Mouse (Mus musculus) gastrocnemius, postnatal 36 days (tissue): ENCODE measurements around the gene Ccdc141. TPM values are rescaled to one million over a fixed set of nuclear protein-coding genes. Genes with fewer than 3 reads are reported as not detected.
"Not testable (repeated sequence)": the region's sequence is repeated elsewhere in the genome, so short reads cannot be mapped to it uniquely, and the experiment has no call there.

Experiments used
- DNase-seq, 2 experiments: peaks; one replicate each; pipeline ENCODE4 v3.0.0; 2022
- intact Hi-C: fragments of 180-260 bp; cut with DNase I; formaldehyde crosslinking; loops from one replicate; pipeline ENCODE4 v1.15.1; 2025
- total RNA-seq, 2 experiments: library from RNA; stranded (reverse); gene quantifications; 2 replicates each; pipeline ENCODE4 v1.2.3; 2021

Ccdc141 gene
- total RNA-seq, 2 experiments from 2014 or later: 7.6 to 11.3 TPM

DNA sequence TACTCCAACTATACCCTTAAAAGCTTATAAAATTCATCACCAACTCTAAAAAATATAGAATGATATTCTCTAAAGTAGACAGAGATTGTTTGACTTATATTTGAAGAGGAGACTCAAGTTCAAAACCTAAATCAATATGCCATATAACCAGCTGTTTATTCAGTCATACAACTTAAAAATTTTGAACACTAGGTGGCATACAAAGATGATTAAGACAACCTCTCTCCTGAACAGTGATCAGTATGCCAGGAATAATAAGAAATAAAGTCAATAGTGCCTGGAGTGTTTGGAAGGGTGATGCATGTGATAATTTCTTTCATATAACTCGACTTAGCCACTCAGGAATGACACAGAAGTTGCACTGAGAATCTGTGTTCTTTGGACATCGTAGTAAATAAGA is 89.3 kb downstream of the Ccdc141 start:
- intact Hi-C loops: loop anchor here (10.0 kb wide), 1 partner anchor 124 kb away; no protein-coding TSS in a partner anchor
- no peak for DNase-seq

DNA sequence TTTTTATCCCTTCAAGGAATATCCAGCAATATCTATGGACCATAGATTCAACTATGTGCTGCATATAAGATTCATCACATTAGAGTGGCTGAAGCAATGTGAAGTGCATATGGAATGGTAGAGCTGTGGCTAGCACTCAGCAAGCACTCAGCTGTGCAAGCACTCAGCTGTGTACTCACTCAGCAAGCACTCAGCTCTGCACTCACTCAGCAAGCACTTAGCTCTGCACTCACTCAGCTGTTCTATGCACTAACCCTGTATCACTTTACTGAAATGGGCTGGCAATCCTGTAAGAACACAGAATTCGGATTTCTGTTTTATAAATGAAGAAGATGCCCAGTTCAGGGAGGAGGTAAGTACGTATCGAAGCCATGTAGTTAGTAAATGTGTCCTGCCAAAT is 89.8 kb downstream of the Ccdc141 start:
- no peak for DNase-seq
- intact Hi-C loops: loop anchor here (10.0 kb wide), 1 partner anchor 124 kb away; no protein-coding TSS in a partner anchor

DNA sequence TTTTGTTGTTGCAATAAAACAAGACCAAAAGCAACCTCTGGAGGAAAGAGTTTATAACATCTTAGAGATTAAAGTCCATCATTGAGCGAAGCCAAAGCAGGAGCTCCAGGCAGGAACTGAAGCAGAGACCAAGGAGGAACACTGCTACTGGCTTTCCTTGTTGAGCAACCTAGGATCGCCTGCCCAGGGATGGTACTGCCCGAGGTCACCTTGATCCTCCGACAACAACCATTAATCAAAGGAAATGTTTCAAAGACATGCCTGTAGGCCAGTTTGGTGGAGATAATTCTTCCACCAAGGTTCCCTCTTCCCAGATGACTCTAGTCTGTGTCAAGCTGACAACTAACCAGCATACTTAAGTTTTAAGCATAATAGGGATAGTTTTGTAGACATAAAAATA is 91.7 kb downstream of the Ccdc141 start:
- no peak for DNase-seq
- intact Hi-C loops: no loop called here

DNA sequence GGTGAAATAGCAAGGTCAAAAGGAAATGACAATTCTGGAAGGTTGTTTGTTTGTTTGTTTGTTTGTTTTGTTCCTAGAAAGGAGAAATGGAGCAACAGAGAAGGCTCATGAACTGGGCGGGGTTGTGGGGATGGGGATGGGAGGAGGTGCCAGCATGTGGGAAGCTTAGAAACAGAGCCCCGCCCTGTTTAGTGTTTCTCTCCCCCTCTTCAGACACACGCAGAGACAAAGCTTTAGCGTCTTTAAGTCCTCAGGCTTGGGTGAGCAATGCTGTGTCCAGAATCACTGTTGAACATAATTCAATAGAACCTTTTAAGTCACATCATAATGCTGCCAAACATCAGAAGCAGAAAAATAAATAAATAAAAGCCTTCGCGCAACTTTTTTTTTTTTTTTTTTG is 96.1 kb downstream of the Ccdc141 start:
- no peak for DNase-seq
- intact Hi-C loops: no loop called here

DNA sequence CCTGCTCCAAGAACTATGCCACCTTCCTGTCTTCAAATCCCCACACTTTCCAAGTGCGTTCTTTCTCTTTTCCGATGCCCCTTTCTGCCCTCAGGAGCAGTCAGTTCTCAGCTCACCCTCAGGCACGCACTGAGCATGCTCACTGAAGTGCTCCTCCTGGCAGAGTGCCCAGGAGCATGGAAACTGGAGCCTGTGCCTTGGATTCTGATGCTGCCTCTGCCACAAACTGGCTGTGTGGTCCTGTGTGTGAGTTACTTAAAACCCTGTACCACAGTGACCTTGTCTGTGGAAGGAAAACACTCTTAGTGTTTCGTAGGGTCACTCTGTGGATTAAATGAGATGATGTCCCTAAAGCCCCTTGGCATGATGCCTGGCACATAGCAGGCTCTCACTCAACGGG is 96.5 kb downstream of the Ccdc141 start:
- no peak for DNase-seq

DNA sequence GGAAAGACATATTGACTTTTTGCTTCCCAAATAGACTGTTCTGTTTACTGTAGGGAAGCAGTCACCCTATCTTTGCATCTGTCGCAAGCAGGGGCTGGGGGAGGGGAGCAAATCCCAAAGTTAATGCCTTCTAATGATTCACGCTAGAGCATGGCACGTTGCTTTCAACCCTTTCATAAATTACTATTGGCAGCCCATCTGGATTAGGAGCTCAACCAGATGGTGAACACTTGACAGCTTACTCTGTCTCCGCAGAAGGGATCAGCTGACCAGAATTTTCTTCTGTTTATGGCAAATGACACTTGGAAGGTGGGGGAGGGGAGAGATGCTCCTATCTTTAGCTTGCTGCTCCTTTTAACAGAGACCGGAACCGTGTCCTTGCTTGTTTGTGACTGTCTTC is 105.1 kb downstream of the Ccdc141 start:
- intact Hi-C loops: loop anchor here (10.0 kb wide), 1 partner anchor 280 kb away; no protein-coding TSS in a partner anchor
- no peak for DNase-seq

More for the DNA sequence above, 96.5 kb downstream of the Ccdc141 start:
- intact Hi-C loops: no loop called here

DNA sequence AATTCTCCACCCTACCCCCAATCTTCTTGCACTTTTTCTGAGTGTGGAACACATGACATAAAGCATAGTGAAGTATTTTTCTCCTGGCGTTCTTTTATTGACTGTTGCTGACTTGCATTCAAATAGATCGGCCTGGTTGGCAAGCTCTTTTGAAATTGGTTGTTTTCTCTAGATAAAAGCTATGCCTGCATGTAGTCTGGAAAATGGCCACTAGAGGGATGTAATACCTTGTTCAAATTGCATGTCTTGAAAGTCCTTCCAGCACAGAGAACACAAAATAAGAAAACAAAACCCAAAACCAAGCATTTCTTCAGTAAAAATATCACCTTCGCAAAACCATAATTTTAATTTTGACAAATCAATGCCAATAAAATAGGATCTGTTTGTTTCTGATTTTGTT is 108.6 kb downstream of the Ccdc141 start:
- intact Hi-C loops: loop anchor here (10.0 kb wide), 1 partner anchor 283 kb away; no protein-coding TSS in a partner anchor
- no peak for DNase-seq

DNA sequence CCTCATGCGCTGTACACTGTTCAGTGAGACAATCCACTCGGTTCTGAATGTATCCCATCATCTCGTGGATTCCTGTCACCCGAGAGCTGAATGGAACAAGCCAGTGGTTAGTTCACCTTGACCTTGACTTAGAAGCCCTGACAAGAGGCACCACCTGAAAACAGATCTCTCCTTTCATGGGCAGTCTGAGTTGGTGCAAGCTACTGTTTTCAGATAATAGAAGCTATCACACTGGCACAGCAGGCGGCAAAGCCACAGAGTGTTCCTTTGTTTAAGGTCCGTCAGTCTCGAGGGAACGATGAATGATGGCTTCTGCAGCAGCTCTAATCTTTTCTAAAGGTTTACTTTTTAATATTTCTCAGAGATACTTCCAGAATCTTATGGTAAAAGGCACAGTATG is 110.8 kb downstream of the Ccdc141 start:
- intact Hi-C loops: no loop called here

DNA sequence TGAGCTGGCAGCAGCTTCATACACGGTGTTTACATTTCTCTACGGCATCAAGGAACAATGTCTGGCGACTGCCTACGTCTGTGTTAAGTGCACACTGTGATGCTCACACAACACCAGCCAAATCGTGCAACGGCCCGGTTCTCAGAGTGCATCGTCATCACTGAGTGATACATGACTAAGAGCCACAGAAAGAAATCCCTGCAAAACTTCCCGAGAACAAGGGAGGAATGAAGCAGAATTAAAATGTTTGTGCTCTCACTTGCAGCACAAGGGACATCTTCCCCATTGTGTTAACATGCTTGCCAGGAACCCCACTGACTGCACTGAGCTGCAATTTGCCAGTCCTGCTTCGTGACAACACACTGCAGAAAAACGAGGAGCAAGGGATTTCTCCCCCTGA is 114.1 kb downstream of the Ccdc141 start:
- no peak for DNase-seq
- intact Hi-C loops: no loop called here

More for the DNA sequence above, 110.8 kb downstream of the Ccdc141 start:
- no peak for DNase-seq

DNA sequence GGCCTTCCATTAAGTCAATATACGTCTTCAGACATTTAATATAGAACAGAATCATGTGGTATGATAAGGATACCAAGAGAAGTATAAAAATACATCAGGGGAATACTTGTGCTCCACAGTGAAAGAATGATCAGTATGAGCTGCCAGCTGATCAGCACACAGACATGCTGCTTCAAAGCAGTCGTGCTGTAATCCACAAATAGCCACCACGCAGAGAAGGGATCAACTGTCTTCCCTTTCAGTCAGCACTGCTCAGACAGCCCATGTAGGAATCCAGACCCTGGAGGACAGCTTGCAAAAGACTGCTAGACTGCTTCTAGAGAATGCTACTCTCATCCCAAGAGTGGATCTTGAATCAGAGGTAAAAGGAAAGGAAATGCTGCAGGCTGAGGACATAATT is 127.5 kb downstream of the Ccdc141 start:
- DNase-seq: no peak
- intact Hi-C loops: no loop called here

DNA sequence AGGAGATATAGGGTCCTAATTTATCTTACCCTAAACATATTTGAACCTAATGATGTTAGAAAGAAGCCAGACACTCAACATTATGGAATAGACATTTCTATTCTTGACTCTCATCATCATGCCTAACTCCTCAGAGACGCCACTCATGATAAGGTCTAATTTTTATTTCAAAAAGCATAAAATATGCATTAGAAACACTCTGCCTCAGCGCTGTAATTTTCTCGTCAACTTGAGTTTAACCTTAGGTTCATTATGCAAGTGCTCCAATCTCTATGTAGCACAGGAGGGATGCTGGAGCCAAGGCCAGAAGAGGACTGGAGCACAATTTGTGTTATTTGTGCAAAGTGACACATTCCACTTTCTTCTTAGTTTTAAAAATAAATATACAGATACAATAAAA is 130.8 kb downstream of the Ccdc141 start:
- no peak for DNase-seq
- intact Hi-C loops: no loop called here

DNA sequence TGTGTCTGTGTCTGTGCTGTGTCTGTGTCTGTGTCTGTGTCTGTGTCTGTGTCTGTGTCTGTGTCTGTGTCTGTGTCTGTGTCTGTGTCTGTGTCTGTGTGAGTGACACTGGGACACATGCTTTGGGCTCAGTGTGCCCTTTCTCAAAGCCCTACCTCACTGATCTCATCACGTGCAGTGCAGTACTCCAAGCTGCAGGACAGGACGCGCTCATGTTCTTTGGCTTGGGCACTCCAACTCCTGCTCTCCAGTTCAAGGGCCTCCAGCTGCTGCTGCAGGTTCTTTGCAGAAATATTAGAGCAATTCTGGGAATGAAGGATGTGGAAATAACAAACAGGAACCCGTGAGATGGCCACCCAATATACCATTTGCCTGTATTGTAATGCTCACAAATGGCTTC is 131.2 kb downstream of the Ccdc141 start:
- intact Hi-C loops: no loop called here
- DNase-seq: no peak

DNA sequence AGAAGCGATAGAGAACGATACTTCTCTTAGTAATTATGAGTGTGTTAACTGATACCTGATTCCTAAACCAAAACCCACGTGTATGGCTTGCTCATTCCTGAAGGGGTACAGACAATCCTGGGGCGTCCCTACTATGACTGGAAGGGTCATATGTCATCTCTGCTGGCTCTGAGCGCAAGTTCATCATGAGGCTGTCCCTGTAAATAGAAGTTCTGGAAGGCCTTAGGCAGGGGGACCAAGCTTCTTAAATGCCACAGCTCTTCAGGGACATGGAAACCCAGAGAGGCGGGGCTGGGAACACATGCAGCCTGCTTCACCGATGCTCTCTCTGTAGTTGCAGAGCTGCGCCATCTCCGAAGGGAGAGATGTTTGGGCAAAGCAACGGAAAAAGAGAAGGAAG is 133.2 kb downstream of the Ccdc141 start:
- DNase-seq: peak in 1 of 2 experiments; percentile 38
- intact Hi-C loops: no loop called here

DNA sequence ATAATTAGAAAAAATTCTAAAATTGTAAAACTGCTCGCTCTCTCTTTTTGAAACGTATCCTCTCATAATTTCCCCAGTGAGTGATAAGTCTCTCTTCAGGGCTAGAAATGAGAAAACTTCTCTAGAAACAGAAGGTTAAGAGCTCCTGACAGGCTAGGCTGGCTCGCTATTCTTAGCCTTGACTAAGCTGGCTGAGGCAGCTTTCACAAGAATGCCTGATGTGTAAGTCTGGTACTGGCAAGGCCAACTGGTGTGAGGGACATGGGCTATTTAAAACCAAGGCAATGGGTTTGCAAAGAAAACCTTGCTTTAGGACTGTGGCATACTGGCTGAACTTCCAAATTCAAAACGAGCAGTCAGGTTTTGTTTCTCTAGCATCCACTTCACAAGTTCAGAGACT is 136.3 kb downstream of the Ccdc141 start:
- intact Hi-C loops: no loop called here
- DNase-seq: no peak

DNA sequence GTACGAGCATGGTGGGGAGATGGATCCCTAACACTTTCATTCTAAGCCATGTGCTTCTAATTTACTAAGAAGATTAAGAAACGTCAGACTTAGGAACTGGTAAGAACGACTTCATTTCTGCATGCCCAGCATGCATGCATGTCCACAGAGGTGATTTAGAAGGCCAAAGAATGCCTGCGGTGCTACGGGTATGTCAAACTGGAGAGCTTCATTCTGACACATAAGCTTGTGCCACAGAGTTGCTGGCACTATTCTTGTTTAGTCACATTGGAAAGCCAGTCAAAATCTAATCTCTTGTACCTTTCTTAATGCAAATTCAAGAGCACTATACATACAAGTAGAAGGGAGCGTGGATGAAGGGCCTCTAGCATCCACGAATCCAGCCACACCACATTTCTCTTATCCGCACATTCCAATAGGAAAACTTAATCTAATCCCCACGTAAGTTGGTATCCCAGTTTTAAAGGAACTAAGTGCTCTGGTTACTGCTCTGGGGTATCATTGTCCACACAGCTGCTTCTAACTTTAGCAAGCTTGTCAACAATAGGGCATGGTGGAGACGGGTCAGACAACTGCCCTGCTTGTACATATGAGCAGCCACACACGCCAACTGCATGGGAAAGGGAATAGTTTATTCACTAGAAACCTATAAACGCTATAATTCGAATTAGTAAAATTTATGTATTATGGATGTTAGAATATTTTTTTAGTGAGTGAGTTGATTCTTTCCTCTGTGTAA is 136.9 kb downstream of the Ccdc141 start:
- no peak for DNase-seq
- intact Hi-C loops: no loop called here

DNA sequence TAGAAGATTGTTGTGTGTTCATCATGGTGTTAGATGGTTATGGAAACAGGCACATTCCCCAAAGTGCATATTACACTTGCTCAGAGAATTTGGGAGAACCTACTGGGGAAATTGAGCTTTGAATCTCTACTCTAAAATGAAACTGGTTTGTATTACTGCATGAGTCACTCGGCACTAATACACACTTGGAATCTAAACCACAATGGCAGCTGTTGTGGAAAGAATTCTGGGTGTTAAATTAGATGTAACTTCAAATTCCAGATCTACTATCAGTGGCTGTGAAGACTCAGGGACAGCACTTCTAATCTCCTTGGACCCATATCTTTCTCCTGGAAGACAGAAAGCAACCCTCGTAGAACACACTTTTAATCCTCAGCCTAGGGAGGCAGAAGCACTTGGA is 149.8 kb downstream of the Ccdc141 start:
- intact Hi-C loops: loop anchor here (5.0 kb wide), 1 partner anchor 33 kb away; no protein-coding TSS in a partner anchor
- DNase-seq: no peak

DNA sequence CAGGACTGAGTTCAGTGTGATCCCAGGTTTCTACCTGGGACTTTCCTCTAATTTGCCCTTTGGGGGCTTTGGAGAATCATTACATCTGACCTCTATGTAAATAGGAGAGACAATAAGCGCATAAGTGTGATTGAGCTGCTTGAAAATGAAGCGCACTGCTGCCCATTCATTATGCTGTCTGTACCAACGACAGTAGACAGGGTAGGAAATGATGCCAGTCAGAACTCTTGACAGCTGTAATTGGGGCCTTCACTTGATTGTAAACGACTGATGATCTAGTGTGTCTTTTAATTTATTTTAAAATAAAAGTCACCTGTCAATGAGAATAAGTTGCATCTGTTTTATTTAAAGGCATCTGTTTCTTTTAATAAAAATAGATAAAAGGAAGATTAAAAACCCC is 152.7 kb downstream of the Ccdc141 start:
- DNase-seq: no peak
- intact Hi-C loops: no loop called here

DNA sequence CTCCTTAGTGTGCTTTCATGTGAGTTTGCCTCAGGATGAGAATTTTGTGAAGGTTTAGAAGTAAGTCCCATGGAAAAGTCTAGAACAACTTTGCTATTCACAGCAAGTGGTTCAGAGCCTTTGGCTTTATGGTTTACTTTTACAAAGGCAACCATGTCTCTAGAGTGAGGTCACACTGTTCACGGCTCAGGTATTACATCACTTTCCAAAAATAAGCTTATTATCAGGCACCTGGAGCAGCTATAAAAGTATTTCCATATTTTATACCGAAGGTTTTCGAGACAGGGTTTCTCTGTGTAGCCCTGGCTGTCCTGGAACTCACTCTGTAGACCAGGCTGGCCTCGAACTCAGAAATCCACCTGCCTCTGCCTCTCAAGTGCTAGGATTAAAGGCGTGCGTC is 157.0 kb downstream of the Ccdc141 start:
- DNase-seq, intact Hi-C loops: not testable (repeated sequence)

DNA sequence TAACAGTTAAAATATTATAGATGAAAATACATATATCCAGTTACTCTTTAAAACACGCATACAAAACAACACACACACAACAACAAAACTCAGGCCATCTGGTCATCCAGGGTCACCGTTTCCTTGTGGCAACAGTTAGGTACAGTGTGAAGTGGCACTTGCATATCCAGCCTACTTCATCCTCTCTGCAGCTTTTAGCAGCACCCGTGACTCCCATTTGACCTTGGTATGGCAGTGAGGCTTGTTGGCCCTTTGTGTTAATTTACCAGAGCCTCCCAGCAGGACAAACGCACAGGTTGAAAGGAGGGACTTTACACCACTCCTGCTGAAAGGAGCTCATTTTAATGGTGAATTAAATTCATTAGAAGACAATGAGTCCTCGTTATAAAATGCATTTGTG is 158.5 kb downstream of the Ccdc141 start:
- no peak for DNase-seq
- intact Hi-C loops: no loop called here

DNA sequence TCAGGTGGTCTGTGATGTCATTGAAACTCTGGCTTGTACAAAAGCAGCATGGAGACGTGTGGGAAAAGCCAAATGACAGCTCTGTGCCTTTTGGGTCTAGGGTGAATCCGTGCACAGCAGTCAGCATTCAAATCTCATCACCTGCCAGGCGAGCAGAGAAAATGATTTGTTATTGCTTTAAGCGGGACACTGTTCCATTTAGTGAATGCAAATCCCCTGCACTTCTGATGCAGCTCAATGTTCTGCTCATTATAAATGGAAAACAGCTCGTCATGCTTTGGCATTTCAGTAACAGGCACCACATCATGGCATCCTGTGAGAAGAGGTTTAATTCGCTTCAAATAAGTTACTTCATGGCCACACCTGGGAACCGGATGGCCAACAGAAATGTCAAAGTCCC is 163.4 kb downstream of the Ccdc141 start:
- intact Hi-C loops: no loop called here
- no peak for DNase-seq

DNA sequence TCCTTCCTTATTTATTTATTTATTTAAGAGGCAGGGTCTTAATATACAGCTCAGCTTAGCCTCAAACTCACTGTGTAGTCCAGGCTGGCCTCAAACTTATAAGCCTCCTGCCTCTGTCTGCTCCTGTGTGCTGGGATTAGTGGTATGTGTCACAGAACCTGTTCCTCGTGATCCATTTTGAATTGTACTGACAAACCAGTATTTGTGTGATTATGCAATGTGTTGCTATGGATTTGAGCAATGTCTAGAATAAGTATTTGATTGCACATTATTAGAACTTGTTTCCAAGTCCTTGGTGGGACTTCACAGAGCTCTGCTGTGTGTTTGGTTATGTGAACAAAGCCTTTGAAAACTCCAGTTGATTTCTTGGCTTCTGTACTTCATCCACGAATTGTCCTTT is 167.3 kb downstream of the Ccdc141 start:
- DNase-seq: no peak
- intact Hi-C loops: no loop called here

DNA sequence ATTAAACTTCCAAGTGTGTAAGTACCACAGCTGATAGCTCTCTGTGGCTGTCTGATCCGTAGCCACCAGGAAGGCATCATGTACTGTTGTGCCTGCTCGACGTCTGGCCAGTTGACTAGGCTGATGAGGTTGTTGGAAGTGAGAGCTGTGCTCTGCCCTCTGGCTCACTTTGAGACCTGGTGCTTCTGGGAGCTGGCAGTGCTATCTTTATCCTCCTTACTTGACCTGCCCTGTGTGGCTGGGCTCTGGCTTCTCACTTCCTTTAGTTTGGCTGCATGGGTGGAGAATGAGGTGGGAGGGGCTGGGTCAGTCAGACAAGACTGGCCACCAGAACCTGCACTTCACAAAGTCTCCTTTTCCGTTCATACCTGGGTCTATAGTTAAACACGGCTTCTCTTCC is 172.1 kb downstream of the Ccdc141 start:
- DNase-seq: peak; percentile 18 to 24
- intact Hi-C loops: no loop called here
